Comparison of ENCODE assay signal across 8 mouse cellular contexts in genomic region chr6:28479865-28480751, GRCm38 (mm10). TPM values are rescaled to one million over a fixed set of nuclear protein-coding genes. Genes with fewer than 3 reads are reported as not detected.
DNase-seq lines count a peak whose midpoint lies in the region; ATAC-seq and TF ChIP-seq lines count a peak whose summit lies in the region.

No protein-coding gene starts in this region.

- no peak for TF ChIP-seq CTCF in CH12.LX (conservative IDR thresholded peaks at IDR 0.05 in 1 of 2, IDR thresholded peaks at IDR 0.05 in 1 of 2; ENCODE audit: low read depth in 2 of 2, low read length in 2 of 2)

- dilution Hi-C loops in CH12.LX (cut with MboI; ENCODE audit: extremely low pct_ligation_motif_present, extremely low pct_unique_long_range_greater_than_20kb, low sequenced_read_pairs): no loop called here

- no peak for TF ChIP-seq EP300 in CH12.LX (IDR thresholded peaks at IDR 0.05; ENCODE audit: low read length)

- H3K4me2 ChIP-seq in CH12.LX (ENCODE audit: insufficient read depth, low read depth, poor library complexity, severe bottlenecking): no peak overlapping the region
- H3K4me2 ChIP-seq in forebrain, embryonic 11.5 days (ENCODE audit: low read depth, low read length, severe bottlenecking): peak overlapping the region; percentile 85
- H3K4me2 ChIP-seq in heart, embryonic 16.5 days (ENCODE audit: low read depth, low read length): peak overlapping the region; percentile 92
- peak overlapping the region; percentile 97 for H3K4me2 ChIP-seq in liver, embryonic 15.5 days
- H3K4me2 ChIP-seq in neural tube, embryonic 12.5 days (replicated peaks): peak overlapping the region; percentile 72

- TF ChIP-seq RAD21 in CH12.LX (IDR thresholded peaks at IDR 0.05; ENCODE audit: low read depth, low read length): no peak

- H3K79me2 ChIP-seq in CH12.LX (replicated peaks; ENCODE audit: control insufficient read depth, extremely low read depth, insufficient read depth, poor library complexity, severe bottlenecking): peaks cover 48% of the 10 kb centered on the region

- H3K4me1 ChIP-seq in CH12.LX (ENCODE audit: control insufficient read depth in 1 of 2, insufficient read depth in 2 of 2): peaks cover 2 to 33% of the 10 kb centered on the region in 2 experiments
- peaks cover 2% of the 10 kb centered on the region; the same call in 1 of the 2 replicates for H3K4me1 ChIP-seq in forebrain, embryonic 11.5 days (replicated peaks; ENCODE audit: control insufficient read depth, insufficient read depth, low read length)
- peaks cover 40% of the 10 kb centered on the region for H3K4me1 ChIP-seq in heart, embryonic 16.5 days (ENCODE audit: control insufficient read depth, insufficient read depth, low read length)
- peaks cover 62% of the 10 kb centered on the region for H3K4me1 ChIP-seq in liver, embryonic 15.5 days (replicated peaks)
- H3K4me1 ChIP-seq in neural tube, embryonic 12.5 days: peaks cover 25% of the 10 kb centered on the region

- peaks cover 6 to 29% of the 10 kb centered on the region in 2 experiments for H3K36me3 ChIP-seq in CH12.LX (replicated peaks in 1 of 2; ENCODE audit: control insufficient read depth in 1 of 2, insufficient read depth in 1 of 2, low read length in 1 of 2)
- no peaks in the 10 kb centered on the region for H3K36me3 ChIP-seq in forebrain, embryonic 11.5 days (ENCODE audit: control insufficient read depth, insufficient read depth, low read length)
- no peaks in the 10 kb centered on the region for H3K36me3 ChIP-seq in heart, embryonic 16.5 days (ENCODE audit: control insufficient read depth, insufficient read depth)
- H3K36me3 ChIP-seq in liver, embryonic 15.5 days (replicated peaks): peaks cover 1% of the 10 kb centered on the region; the same call in 1 of the 2 replicates
- H3K36me3 ChIP-seq in neural tube, embryonic 12.5 days: 0 out of 2 replicates have a peak, but pooled peaks cover 3% of the 10 kb centered on the region

- in situ Hi-C loops in CH12.LX (cut with MboI; ENCODE audit: low pct_ligation_motif_present, low pct_unique_long_range_greater_than_20kb, low sequenced_read_pairs): no loop called here

- peak overlapping the region; percentile 47 for H3K27ac ChIP-seq in CH12.LX (ENCODE audit: insufficient read depth, low read depth)
- H3K27ac ChIP-seq in forebrain, embryonic 11.5 days (ENCODE audit: low read depth, low read length): 0 out of 2 replicates have a peak overlapping the region, but pooled peaks have one; percentile 37
- H3K27ac ChIP-seq in heart, embryonic 16.5 days (ENCODE audit: low read length): peak overlapping the region; percentile 93
- H3K27ac ChIP-seq in liver, embryonic 15.5 days (replicated peaks): peak overlapping the region; percentile 85
- H3K27ac ChIP-seq in neural tube, embryonic 12.5 days: peak overlapping the region; percentile 55; the same call in 1 of the 2 replicates

- ATAC-seq in forebrain, embryonic 11.5 days (replicated peaks; ENCODE audit: low FRiP score): peak; percentile 99
- ATAC-seq in heart, embryonic 16.5 days (replicated peaks; ENCODE audit: extremely low read depth, insufficient read depth, low FRiP score): peak; percentile 98
- peak; percentile 98 for ATAC-seq in liver, embryonic 15.5 days (ENCODE audit: insufficient read depth)
- ATAC-seq in neural tube, embryonic 12.5 days (ENCODE audit: low FRiP score, low read depth): peak; percentile 98

- DNase-seq in CH12.LX (ENCODE audit: extremely low read depth): peak; percentile 100
- DNase-seq in c-Kit-positive CD71-positive TER-119-negative erythroid progenitor cells, embryonic 14.5 days (ENCODE audit: low read depth): peak; percentile 100
- peak; percentile 97 for DNase-seq in forebrain, embryonic 11.5 days (ENCODE audit: low spot score)
- DNase-seq in kidney, postnatal 36 days: peak; percentile 99 to 100
- DNase-seq in telencephalon, adult 2 months (ENCODE audit: low read depth, low spot score): peak; percentile 100

- H3K9me3 ChIP-seq in CH12.LX (replicated peaks; ENCODE audit: low read length): no peaks in the 10 kb centered on the region
- no peaks in the 10 kb centered on the region for H3K9me3 ChIP-seq in forebrain, embryonic 11.5 days (ENCODE audit: control insufficient read depth, low read length)
- H3K9me3 ChIP-seq in heart, embryonic 16.5 days (replicated peaks; ENCODE audit: control insufficient read depth, low read length): no peaks in the 10 kb centered on the region
- no peaks in the 10 kb centered on the region for H3K9me3 ChIP-seq in liver, embryonic 15.5 days (replicated peaks)
- H3K9me3 ChIP-seq in neural tube, embryonic 12.5 days: no peaks in the 10 kb centered on the region

- H3K4me3 ChIP-seq in CH12.LX (replicated peaks in 1 of 3; ENCODE audit: low read depth in 2 of 3, low read length in 2 of 3, poor library complexity in 1 of 3): peak overlapping the region; percentile 88 to 97 (median 97)
- H3K4me3 ChIP-seq in forebrain, embryonic 11.5 days (ENCODE audit: low read depth, low read length): peak overlapping the region; percentile 88
- H3K4me3 ChIP-seq in heart, embryonic 16.5 days (ENCODE audit: low read length): peak overlapping the region; percentile 94
- peak overlapping the region; percentile 94 for H3K4me3 ChIP-seq in liver, embryonic 15.5 days (replicated peaks)
- peak overlapping the region; percentile 83 for H3K4me3 ChIP-seq in neural tube, embryonic 12.5 days

- H3K27me3 ChIP-seq in CH12.LX (replicated peaks): no peaks in the 10 kb centered on the region
- H3K27me3 ChIP-seq in forebrain, embryonic 11.5 days (ENCODE audit: control insufficient read depth, insufficient read depth, low read length): no peaks in the 10 kb centered on the region
- H3K27me3 ChIP-seq in heart, embryonic 16.5 days (ENCODE audit: control insufficient read depth, insufficient read depth, low read length): no peaks in the 10 kb centered on the region
- no peaks in the 10 kb centered on the region for H3K27me3 ChIP-seq in liver, embryonic 15.5 days
- H3K27me3 ChIP-seq in neural tube, embryonic 12.5 days (replicated peaks): no peaks in the 10 kb centered on the region

- WGBS in forebrain, embryonic 11.5 days: under 1% methylated on average over 68 of the region's 68 CpGs
- WGBS in heart, embryonic 16.5 days: under 1% methylated on average over 68 of the region's 68 CpGs
- WGBS in liver, embryonic 15.5 days (ENCODE audit: insufficient replicate concordance): under 1% methylated on average over 68 of the region's 68 CpGs
- WGBS in neural tube, embryonic 12.5 days: under 1% methylated on average over 68 of the region's 68 CpGs

- TF ChIP-seq POLR2A in CH12.LX (IDR thresholded peaks at IDR 0.05; ENCODE audit: low read depth, low read length): peak; percentile 85

- peak overlapping the region; percentile 84 for H3K9ac ChIP-seq in CH12.LX (ENCODE audit: insufficient read depth, low read depth)
- peak overlapping the region; percentile 82 for H3K9ac ChIP-seq in forebrain, embryonic 11.5 days (ENCODE audit: low read length)
- peak overlapping the region; percentile 95 for H3K9ac ChIP-seq in heart, embryonic 16.5 days (ENCODE audit: low read length)
- peak overlapping the region; percentile 86 for H3K9ac ChIP-seq in liver, embryonic 15.5 days
- peak overlapping the region; percentile 79 for H3K9ac ChIP-seq in neural tube, embryonic 12.5 days

RNA-seq across cellular contexts. Expression of gene Snd1, which starts 5.2 kb away (rescaled TPM):
- total RNA-seq in CH12.LX (2012; rRNA removed) (288 and 377 TPM in 2 replicates), CH12.LX (2014; rRNA removed) (80.1 and 83.7 TPM in 2 replicates)
- 197 and 210 TPM in 2 replicates for polyA plus RNA-seq in CH12.LX (2012; ENCODE audit: insufficient read length, low read depth)
- 104 and 105 TPM in 2 replicates for polyA plus RNA-seq in forebrain, embryonic 11.5 days (2014; fragmentation: Nextera tagmentation; extraction: Ambion mirVana)
- polyA plus RNA-seq in heart, embryonic 16.5 days (2015; fragmentation: Nextera tagmentation; extraction: Ambion mirVana): 81.8 and 83.7 TPM in 2 replicates
- polyA plus RNA-seq in liver, embryonic 15.5 days (2015; fragmentation: Nextera tagmentation; extraction: Ambion mirVana): 51.1 and 55.3 TPM in 2 replicates
- polyA plus RNA-seq in neural tube, embryonic 12.5 days (2016; fragmentation: Nextera tagmentation; extraction: Ambion mirVana): 100 and 101 TPM in 2 replicates

RNA-seq across cellular contexts. Expression of gene Pax4, which starts 31.0 kb away (rescaled TPM):
- total RNA-seq in CH12.LX (2012; rRNA removed) (not detected in 2 replicates), CH12.LX (2014; rRNA removed) (not detected in 2 replicates)
- polyA plus RNA-seq in CH12.LX (2012; ENCODE audit: insufficient read length, low read depth): not detected in 2 replicates
- polyA plus RNA-seq in forebrain, embryonic 11.5 days (2014; fragmentation: Nextera tagmentation; extraction: Ambion mirVana): not detected in 2 replicates
- polyA plus RNA-seq in heart, embryonic 16.5 days (2015; fragmentation: Nextera tagmentation; extraction: Ambion mirVana): not detected in 2 replicates
- polyA plus RNA-seq in liver, embryonic 15.5 days (2015; fragmentation: Nextera tagmentation; extraction: Ambion mirVana): not detected in 2 replicates
- not detected in 2 replicates for polyA plus RNA-seq in neural tube, embryonic 12.5 days (2016; fragmentation: Nextera tagmentation; extraction: Ambion mirVana)

RNA-seq across cellular contexts. Expression of gene Gcc1, which starts 51.9 kb away (rescaled TPM):
- total RNA-seq in CH12.LX (2012; rRNA removed): 7.4 and 7.8 TPM in 2 replicates
- 3.0 and 4.4 TPM in 2 replicates for total RNA-seq in CH12.LX (2014; rRNA removed)
- polyA plus RNA-seq in CH12.LX (2012; ENCODE audit: insufficient read length, low read depth): 7.2 and 10.8 TPM in 2 replicates
- polyA plus RNA-seq in forebrain, embryonic 11.5 days (2014; fragmentation: Nextera tagmentation; extraction: Ambion mirVana): 9.3 and 10.4 TPM in 2 replicates
- 6.3 and 7.4 TPM in 2 replicates for polyA plus RNA-seq in heart, embryonic 16.5 days (2015; fragmentation: Nextera tagmentation; extraction: Ambion mirVana)
- 3.6 TPM in 2 replicates for polyA plus RNA-seq in liver, embryonic 15.5 days (2015; fragmentation: Nextera tagmentation; extraction: Ambion mirVana)
- 12.8 and 13.8 TPM in 2 replicates for polyA plus RNA-seq in neural tube, embryonic 12.5 days (2016; fragmentation: Nextera tagmentation; extraction: Ambion mirVana)

RNA-seq across cellular contexts. Expression of gene Fscn3, which starts 52.5 kb away (rescaled TPM):
- total RNA-seq in CH12.LX (2012; rRNA removed) (not detected in 2 replicates), CH12.LX (2014; rRNA removed) (not detected in 2 replicates)
- polyA plus RNA-seq in CH12.LX (2012; ENCODE audit: insufficient read length, low read depth): not detected in 2 replicates
- polyA plus RNA-seq in forebrain, embryonic 11.5 days (2014; fragmentation: Nextera tagmentation; extraction: Ambion mirVana): not detected in 2 replicates
- not detected in 2 replicates for polyA plus RNA-seq in heart, embryonic 16.5 days (2015; fragmentation: Nextera tagmentation; extraction: Ambion mirVana)
- 0.32 and 0.70 TPM in 2 replicates for polyA plus RNA-seq in liver, embryonic 15.5 days (2015; fragmentation: Nextera tagmentation; extraction: Ambion mirVana)
- not detected in 2 replicates for polyA plus RNA-seq in neural tube, embryonic 12.5 days (2016; fragmentation: Nextera tagmentation; extraction: Ambion mirVana)

RNA-seq across cellular contexts. Expression of gene Arf5, which starts 56.7 kb away (rescaled TPM):
- total RNA-seq in CH12.LX (2012; rRNA removed): 59.6 and 67.3 TPM in 2 replicates
- total RNA-seq in CH12.LX (2014; rRNA removed): 77.5 and 99.7 TPM in 2 replicates
- 101 and 104 TPM in 2 replicates for polyA plus RNA-seq in CH12.LX (2012; ENCODE audit: insufficient read length, low read depth)
- polyA plus RNA-seq in forebrain, embryonic 11.5 days (2014; fragmentation: Nextera tagmentation; extraction: Ambion mirVana): 301 and 329 TPM in 2 replicates
- polyA plus RNA-seq in heart, embryonic 16.5 days (2015; fragmentation: Nextera tagmentation; extraction: Ambion mirVana): 231 and 247 TPM in 2 replicates
- polyA plus RNA-seq in liver, embryonic 15.5 days (2015; fragmentation: Nextera tagmentation; extraction: Ambion mirVana): 406 and 425 TPM in 2 replicates
- polyA plus RNA-seq in neural tube, embryonic 12.5 days (2016; fragmentation: Nextera tagmentation; extraction: Ambion mirVana): 346 and 362 TPM in 2 replicates

Comparison
In these comparisons a context has a peak if more than half of its experiments do, and no peak if none do; other contexts are left out.
1. Peak in every context shown above with its lines: DNase-seq, ATAC-seq, H3K4me3 ChIP-seq and H3K27ac ChIP-seq.
2. H3K27ac ChIP-seq: peak in every context shown above with its lines; median percentile 93 in heart, embryonic 16.5 days; 85 in liver, embryonic 15.5 days; 55 in neural tube, embryonic 12.5 days; 47 in CH12.LX; 37 in forebrain, embryonic 11.5 days.